Mouse (Mus musculus) CD8-positive naive resting alpha-beta T cell, adult 2 months (primary cell): ENCODE measurements around the gene Tgfbr1.

ENCODE experiments used
- DNase-seq, 2 experiments: peaks; one replicate each; pipeline ENCODE4 v3.0.0; 2022; ENCODE audit warnings: low read depth in 2 of 2, low spot score in 2 of 2

Gene Tgfbr1

GRCm38 (mm10) chr4:47352803-47353388 is at the start of gene Tgfbr1:
Tgfbr1 (plus strand) TSS chr4:47353222.
- DNase-seq = peak; percentile 90 to 93

GRCm38 (mm10) chr4:47303340-47303998 is 49.6 kb upstream of the Tgfbr1 start:
- DNase-seq = no peak

GRCm38 (mm10) chr4:47309886-47310625 is 43.0 kb upstream of the Tgfbr1 start:
- no peak for DNase-seq

GRCm38 (mm10) chr4:47310812-47311211 is 42.2 kb upstream of the Tgfbr1 start:
- no peak for DNase-seq

GRCm38 (mm10) chr4:47311467-47311866 is 41.6 kb upstream of the Tgfbr1 start:
- no peak for DNase-seq

- no peak for DNase-seq
Observed at GRCm38 (mm10) chr4:47311929-47312328, 41.1 kb upstream of the Tgfbr1 start.

- no peak for DNase-seq
Observed at GRCm38 (mm10) chr4:47312676-47313075, 40.3 kb upstream of the Tgfbr1 start.

GRCm38 (mm10) chr4:47313710-47314410 is 39.2 kb upstream of the Tgfbr1 start:
- no peak for DNase-seq

- DNase-seq = no peak
Observed at GRCm38 (mm10) chr4:47315458-47315857, 37.6 kb upstream of the Tgfbr1 start.

GRCm38 (mm10) chr4:47316432-47316831 is 36.6 kb upstream of the Tgfbr1 start:
- DNase-seq = no peak

- peak in 1 of 2 experiments; percentile 45 for DNase-seq
Observed at GRCm38 (mm10) chr4:47319561-47320321, 33.3 kb upstream of the Tgfbr1 start.

- no peak for DNase-seq
Observed at GRCm38 (mm10) chr4:47322315-47322714, 30.7 kb upstream of the Tgfbr1 start.

- no peak for DNase-seq
Observed at GRCm38 (mm10) chr4:47324206-47324605, 28.8 kb upstream of the Tgfbr1 start.

GRCm38 (mm10) chr4:47327782-47328181 is 25.2 kb upstream of the Tgfbr1 start:
- no peak for DNase-seq

- no peak for DNase-seq
Observed at GRCm38 (mm10) chr4:47329285-47329684, 23.7 kb upstream of the Tgfbr1 start.

- DNase-seq = no peak
Observed at GRCm38 (mm10) chr4:47330378-47331052, 22.5 kb upstream of the Tgfbr1 start.

GRCm38 (mm10) chr4:47332812-47333343 is 20.1 kb upstream of the Tgfbr1 start:
- no peak for DNase-seq

GRCm38 (mm10) chr4:47333541-47333940 is 19.5 kb upstream of the Tgfbr1 start:
- DNase-seq = no peak

GRCm38 (mm10) chr4:47336941-47337600 is 16.0 kb upstream of the Tgfbr1 start:
- no peak for DNase-seq

GRCm38 (mm10) chr4:47342632-47343031 is 10.4 kb upstream of the Tgfbr1 start:
- no peak for DNase-seq
